Mouse (Mus musculus): ENCODE results near the gene Chek2. TPM values are rescaled to one million over a fixed set of nuclear protein-coding genes. Genes with fewer than 3 reads are reported as not detected.

The Chek2 gene
- 22.2 and 23.2 TPM in 2 replicates for polyA plus RNA-seq (2011; ENCODE audit: insufficient read depth, insufficient read length, low replicate concordance, missing spikeins)

- peak within 1 kb of the TSS; percentile 91 for H3K4me3 ChIP-seq (replicated peaks; ENCODE audit: control insufficient read depth, low read depth, low read length)
- WGBS = under 1% methylated on average over 41 of the region's 41 CpGs
- H3K27ac ChIP-seq (ENCODE audit: control insufficient read depth, insufficient read depth, low read depth, low read length, poor library complexity) = peak within 1 kb of the TSS; percentile 83
- TF ChIP-seq POLR2A (IDR thresholded peaks at IDR 0.05; ENCODE audit: borderline replicate concordance, control insufficient read depth, low read depth, low read length) (peak; percentile 91; the same call in 1 of the 2 replicates), CTCF (IDR thresholded peaks at IDR 0.05; ENCODE audit: control insufficient read depth, insufficient read depth, low read length) (no peak; the same call in 1 of the 2 replicates)
- peaks cover 1% of the 10 kb centered on the region; the same call in 1 of the 2 replicates for H3K4me1 ChIP-seq (ENCODE audit: control insufficient read depth, insufficient read depth, low read length)
Observed at GRCm38 (mm10) chr5:110839678-110840365, at the start of gene Chek2, which contains the start of gene Hscb. TSS of gene Chek2 (plus strand) at chr5:110839979. TSS of gene Hscb (minus strand) at chr5:110839777.

GRCm38 (mm10) chr5:110794363-110794762 lies 45.4 kb upstream of the Chek2 start:
- H3K4me3 ChIP-seq (replicated peaks; ENCODE audit: control insufficient read depth, low read depth, low read length) = no peak overlapping the region
- WGBS = 89% methylated on average over 7 of the region's 7 CpGs
- no peaks in the 10 kb centered on the region for H3K4me1 ChIP-seq (ENCODE audit: control insufficient read depth, insufficient read depth, low read length)
- H3K27ac ChIP-seq (ENCODE audit: control insufficient read depth, insufficient read depth, low read depth, low read length, poor library complexity) = no peak overlapping the region
- no peak for TF ChIP-seq POLR2A (IDR thresholded peaks at IDR 0.05; ENCODE audit: borderline replicate concordance, control insufficient read depth, low read depth, low read length)
- no peak for TF ChIP-seq CTCF (IDR thresholded peaks at IDR 0.05; ENCODE audit: control insufficient read depth, insufficient read depth, low read length)

GRCm38 (mm10) chr5:110797696-110798095 lies 42.1 kb upstream of the Chek2 start:
- WGBS = 69% methylated on average over 4 of the region's 4 CpGs
- H3K4me3 ChIP-seq (replicated peaks; ENCODE audit: control insufficient read depth, low read depth, low read length) = no peak overlapping the region
- H3K4me1 ChIP-seq (ENCODE audit: control insufficient read depth, insufficient read depth, low read length) = peaks cover 2% of the 10 kb centered on the region; the same call in 1 of the 2 replicates
- no peak overlapping the region for H3K27ac ChIP-seq (ENCODE audit: control insufficient read depth, insufficient read depth, low read depth, low read length, poor library complexity)
- TF ChIP-seq POLR2A (IDR thresholded peaks at IDR 0.05; ENCODE audit: borderline replicate concordance, control insufficient read depth, low read depth, low read length) = no peak
- TF ChIP-seq CTCF (IDR thresholded peaks at IDR 0.05; ENCODE audit: control insufficient read depth, insufficient read depth, low read length) = no peak

- Histone ChIP-seq H3K4me3 (replicated peaks; ENCODE audit: control insufficient read depth, low read depth, low read length) (no peak overlapping the region), H3K4me1 (ENCODE audit: control insufficient read depth, insufficient read depth, low read length) (peaks cover 2% of the 10 kb centered on the region; the same call in 1 of the 2 replicates), H3K27ac (ENCODE audit: control insufficient read depth, insufficient read depth, low read depth, low read length, poor library complexity) (no peak overlapping the region)
- WGBS = 84% methylated on average over 3 of the region's 3 CpGs
- no peak for TF ChIP-seq POLR2A (IDR thresholded peaks at IDR 0.05; ENCODE audit: borderline replicate concordance, control insufficient read depth, low read depth, low read length)
- TF ChIP-seq CTCF (IDR thresholded peaks at IDR 0.05; ENCODE audit: control insufficient read depth, insufficient read depth, low read length) = no peak
Observed at GRCm38 (mm10) chr5:110801036-110801624, 38.6 kb upstream of the Chek2 start.

GRCm38 (mm10) chr5:110802186-110802585 lies 37.6 kb upstream of the Chek2 start:
- Histone ChIP-seq H3K27ac (ENCODE audit: control insufficient read depth, insufficient read depth, low read depth, low read length, poor library complexity) (no peak overlapping the region), H3K4me3 (replicated peaks; ENCODE audit: control insufficient read depth, low read depth, low read length) (no peak overlapping the region), H3K4me1 (ENCODE audit: control insufficient read depth, insufficient read depth, low read length) (peaks cover 2% of the 10 kb centered on the region; the same call in 1 of the 2 replicates)
- no peak for TF ChIP-seq CTCF (IDR thresholded peaks at IDR 0.05; ENCODE audit: control insufficient read depth, insufficient read depth, low read length)
- WGBS = 81% methylated on average over 4 of the region's 4 CpGs

- H3K27ac ChIP-seq (ENCODE audit: control insufficient read depth, insufficient read depth, low read depth, low read length, poor library complexity) = no peak overlapping the region
- no peak overlapping the region for H3K4me3 ChIP-seq (replicated peaks; ENCODE audit: control insufficient read depth, low read depth, low read length)
- H3K4me1 ChIP-seq (ENCODE audit: control insufficient read depth, insufficient read depth, low read length) = peaks cover 2% of the 10 kb centered on the region
- TF ChIP-seq POLR2A (IDR thresholded peaks at IDR 0.05; ENCODE audit: borderline replicate concordance, control insufficient read depth, low read depth, low read length) (no peak), CTCF (IDR thresholded peaks at IDR 0.05; ENCODE audit: control insufficient read depth, insufficient read depth, low read length) (no peak)
Observed at GRCm38 (mm10) chr5:110802809-110803208, 37.0 kb upstream of the Chek2 start.

- no peak for TF ChIP-seq POLR2A (IDR thresholded peaks at IDR 0.05; ENCODE audit: borderline replicate concordance, control insufficient read depth, low read depth, low read length)
- no peak for TF ChIP-seq CTCF (IDR thresholded peaks at IDR 0.05; ENCODE audit: control insufficient read depth, insufficient read depth, low read length)
- no peak overlapping the region for H3K4me3 ChIP-seq (replicated peaks; ENCODE audit: control insufficient read depth, low read depth, low read length)
- H3K4me1 ChIP-seq (ENCODE audit: control insufficient read depth, insufficient read depth, low read length) = peaks cover 2% of the 10 kb centered on the region
- 70% methylated on average over 7 of the region's 7 CpGs for whole genome bisulfite sequencing
- no peak overlapping the region for H3K27ac ChIP-seq (ENCODE audit: control insufficient read depth, insufficient read depth, low read depth, low read length, poor library complexity)
Observed at GRCm38 (mm10) chr5:110804012-110804743, 35.6 kb upstream of the Chek2 start.

- H3K27ac ChIP-seq (ENCODE audit: control insufficient read depth, insufficient read depth, low read depth, low read length, poor library complexity) = no peak overlapping the region
- H3K4me3 ChIP-seq (replicated peaks; ENCODE audit: control insufficient read depth, low read depth, low read length) = no peak overlapping the region
- no peak for TF ChIP-seq CTCF (IDR thresholded peaks at IDR 0.05; ENCODE audit: control insufficient read depth, insufficient read depth, low read length)
- no peak for TF ChIP-seq POLR2A (IDR thresholded peaks at IDR 0.05; ENCODE audit: borderline replicate concordance, control insufficient read depth, low read depth, low read length)
- H3K4me1 ChIP-seq (ENCODE audit: control insufficient read depth, insufficient read depth, low read length) = peaks cover under 1% of the 10 kb centered on the region
- 86% methylated on average over 4 of the region's 4 CpGs for WGBS
Observed at GRCm38 (mm10) chr5:110806154-110806553, 33.6 kb upstream of the Chek2 start.
